Mouse (Mus musculus) olfactory bulb, adult 2 months (tissue): ENCODE data around the gene Mcu.

ENCODE experiments used
- CTCF ChIP-seq: fragments of 200-500 bp; IDR thresholded peaks from 2 replicates; pipeline ENCODE4 v1.5.1; 2012; ENCODE audit warnings: low read depth, mild to moderate bottlenecking, low read length, moderate library complexity; ENCODE audit not compliant: insufficient read depth
- POLR2A ChIP-seq: fragments of 200-500 bp; IDR thresholded peaks from 2 replicates; pipeline ENCODE4 v1.6.1; 2012; ENCODE audit warnings: mild to moderate bottlenecking, low read depth, low read length, moderate library complexity; ENCODE audit not compliant: insufficient read depth

DNA sequence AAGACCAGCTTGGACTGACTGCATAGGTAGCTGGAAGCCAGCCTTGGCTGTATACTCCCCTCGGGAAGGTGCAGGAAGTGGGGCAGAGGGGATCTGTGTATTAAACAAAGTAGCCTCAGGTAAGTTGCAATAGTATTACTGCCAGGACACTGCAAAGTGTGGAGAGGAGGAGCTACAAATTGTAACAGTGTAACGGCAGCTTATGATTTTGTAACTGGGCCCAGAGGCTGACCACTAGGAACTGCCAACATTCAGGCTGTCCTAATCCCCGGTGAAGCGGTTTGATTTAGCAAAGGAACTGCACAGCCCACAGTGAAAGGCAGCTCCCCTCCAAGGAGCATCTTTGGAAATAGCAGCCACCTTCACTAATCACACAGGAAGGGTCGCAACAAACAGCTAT lies 3.2 kb downstream of the Mcu start:
- TF ChIP-seq CTCF (no peak), POLR2A (no peak)
